Mouse (Mus musculus): ENCODE results near the gene Vmn1r176. TPM values are rescaled to one million over a fixed set of nuclear protein-coding genes. Genes with fewer than 3 reads are reported as not detected.
"Not testable (repeated sequence)": the region's sequence is repeated elsewhere in the genome, so short reads cannot be mapped to it uniquely, and the experiment has no call there.

Gene Vmn1r176
- total RNA-seq (2021) = not detected

DNA sequence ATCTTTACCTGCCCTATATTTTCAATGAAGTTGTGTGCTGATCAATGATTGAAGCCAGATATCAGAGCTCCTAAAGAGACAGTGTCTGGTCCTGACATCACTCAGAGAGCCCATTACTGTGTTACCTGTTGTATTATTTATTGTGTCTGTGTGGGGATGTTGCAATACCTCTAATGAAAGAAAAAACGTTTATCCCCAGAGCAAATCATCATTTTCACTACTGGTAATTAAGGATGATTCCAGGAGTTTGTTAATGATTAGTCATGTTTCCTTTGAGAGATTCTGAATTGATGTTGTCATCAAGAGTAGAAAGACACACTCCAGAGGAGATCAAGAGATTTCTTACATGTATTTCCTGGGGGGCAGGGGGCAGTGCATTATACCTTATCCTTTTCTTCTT lies at the start of gene Vmn1r176:
Gene Vmn1r176 (minus strand): TSS at position 101 of the 400 bp plus-strand sequence.
- not testable (repeated sequence) for DNase-seq

DNA sequence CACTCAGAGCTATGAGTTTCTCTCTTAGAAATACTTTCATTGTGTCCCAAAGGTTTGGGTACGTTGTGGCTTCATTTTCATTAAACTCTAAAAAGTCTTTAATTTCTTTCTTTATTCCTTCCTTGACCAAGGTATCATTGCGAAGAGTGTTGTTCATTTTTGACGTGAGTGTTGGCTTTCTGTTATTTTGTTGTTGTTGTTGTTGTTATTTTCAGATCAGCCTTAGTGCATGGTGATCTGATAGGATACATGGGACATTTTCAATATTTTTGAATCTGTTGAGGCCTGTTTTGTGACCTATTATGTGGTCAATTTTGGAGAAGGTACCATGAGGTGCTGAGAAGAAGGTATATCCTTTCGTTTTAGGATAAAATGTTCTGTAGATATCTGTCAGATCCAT lies 39.7 kb upstream of the Vmn1r176 start:
- DNase-seq = not testable (repeated sequence)

DNA sequence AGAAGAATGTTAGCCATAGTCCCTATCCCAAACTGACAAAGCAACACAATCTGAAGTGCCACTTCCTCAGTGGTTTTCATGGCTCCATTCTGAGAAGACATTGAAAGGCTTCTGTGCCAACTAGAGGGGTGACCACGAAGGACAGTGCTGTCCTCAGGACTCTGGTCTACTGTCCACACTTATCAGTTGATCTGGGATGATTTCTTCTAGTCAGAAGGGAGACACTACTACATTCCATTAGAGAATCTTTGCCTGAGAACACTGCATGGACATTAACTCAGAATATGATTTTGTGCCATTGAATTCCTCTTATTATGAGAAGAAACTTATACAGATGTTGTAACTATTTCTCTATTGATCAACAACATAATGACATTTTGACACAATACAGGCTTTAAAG lies 29.2 kb upstream of the Vmn1r176 start, which contains the start of gene Vmn1r177:
Gene Vmn1r177 (minus strand): TSS at position 101 of the 400 bp plus-strand sequence.
- not testable (repeated sequence) for DNase-seq

DNA sequence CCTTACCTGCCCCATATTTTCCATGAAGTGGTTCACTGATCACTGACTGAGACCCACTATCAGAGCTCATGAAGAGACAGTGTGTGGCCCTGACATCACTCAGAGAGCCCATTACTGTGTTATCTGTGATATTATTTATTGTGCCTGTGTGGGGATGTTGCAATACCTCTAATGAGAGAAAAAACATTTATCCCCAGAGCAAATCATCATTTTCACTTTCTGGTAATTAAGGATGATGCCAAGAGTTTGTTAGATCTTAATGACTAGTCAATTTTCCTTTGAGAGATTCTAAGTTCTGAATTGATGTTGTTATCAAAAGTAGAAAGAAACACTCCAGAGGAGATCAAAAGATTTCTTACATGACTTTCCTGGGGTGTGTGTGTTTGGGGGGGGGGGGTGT lies 26.6 kb downstream of the Vmn1r176 start, which contains the start of gene Vmn1r175:
Gene Vmn1r175 (minus strand): TSS at position 101 of the 400 bp plus-strand sequence.
- DNase-seq = not testable (repeated sequence)

DNA sequence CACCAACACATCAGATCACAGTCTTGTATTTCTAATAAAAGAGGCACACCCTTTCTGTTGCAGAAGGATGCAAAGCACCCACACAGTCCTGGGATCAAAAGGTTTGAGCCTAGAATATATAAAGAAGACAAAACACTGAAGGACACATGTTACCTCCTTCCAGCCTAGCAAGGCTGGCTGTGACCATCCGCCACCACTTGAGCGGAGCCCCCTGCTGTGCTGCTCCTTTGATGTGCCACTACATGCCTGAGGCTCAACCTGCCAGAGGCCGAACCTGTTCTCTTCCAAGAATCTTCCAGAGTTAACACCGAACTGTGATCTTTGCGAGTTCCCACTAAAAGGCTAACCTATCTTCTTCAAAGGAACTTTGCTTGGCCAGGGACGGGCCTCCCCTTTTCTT lies 52.6 kb downstream of the Vmn1r176 start:
- DNase-seq = no peak

Other genes starting within 250 kb of the Vmn1r176 start
- not detected for gene Vmn1r170, start 231.2 kb downstream of the Vmn1r176 start, total RNA-seq (2021)
- not detected for gene Vmn1r171, start 206.7 kb downstream of the Vmn1r176 start, total RNA-seq (2021)
- not detected for gene Vmn1r172, start 179.1 kb downstream of the Vmn1r176 start, total RNA-seq (2021)
- not detected for gene Vmn1r173, start 136.7 kb downstream of the Vmn1r176 start, total RNA-seq (2021)
- gene Vmn1r174, start 85.1 kb downstream of the Vmn1r176 start, total RNA-seq (2021) = not detected
- not detected for gene Vmn1r175, start 26.7 kb downstream of the Vmn1r176 start, total RNA-seq (2021)
- gene Vmn1r177, start 29.1 kb upstream of the Vmn1r176 start, total RNA-seq (2021) = not detected
- not detected for gene Vmn1r178, start 54.6 kb upstream of the Vmn1r176 start, total RNA-seq (2021)
- not detected for gene Vmn1r179, start 89.6 kb upstream of the Vmn1r176 start, total RNA-seq (2021)
- not detected for gene Vmn1r180, start 113.3 kb upstream of the Vmn1r176 start, total RNA-seq (2021)
- gene Vmn1r181, start 137.2 kb upstream of the Vmn1r176 start, total RNA-seq (2021) = not detected
- not detected for gene V1rd19, start 164.3 kb upstream of the Vmn1r176 start, total RNA-seq (2021)
- not detected for gene Vmn1r183, start 215.9 kb upstream of the Vmn1r176 start, total RNA-seq (2021)
- 10 to 100 TPM; 11.1 to 11.3 TPM for gene Zfp180, start 244.6 kb upstream of the Vmn1r176 start, total RNA-seq (2021)

Data from heart, postnatal 4 days (tissue).